Mouse (Mus musculus): ENCODE data around the gene Rag1. TPM values are rescaled to one million over a fixed set of nuclear protein-coding genes. Genes with fewer than 3 reads are reported as not detected.

Gene Rag1
- polyA plus RNA-seq (2014; fragmentation: Illumina TruSeq; extraction: RNeasy Lipid Tissue Mini Kit (QIAGEN cat#74804)), result 0.43 TPM

GRCm38 (mm10) chr2:101649114-101649671, at the start of gene Rag1, which contains the start of gene B230118H07Rik:
Rag1 (minus strand) TSS chr2:101649501.
B230118H07Rik (minus strand) TSS chr2:101649532.

GRCm38 (mm10) chr2:101678236-101679021, 29.1 kb upstream of the Rag1 start, which contains the start of gene Traf6:
Traf6 (plus strand) TSS chr2:101678429.

GRCm38 (mm10) chr2:101624526-101624925, 24.8 kb downstream of the Rag1 start, which contains the start of gene Rag2:
Rag2 (plus strand) TSS chr2:101624718.

Other genes with a start within 250 kb of the Rag1 start
- not detected for gene Rag2, start 24.8 kb downstream of the Rag1 start, polyA plus RNA-seq (2014; fragmentation: Illumina TruSeq; extraction: RNeasy Lipid Tissue Mini Kit (QIAGEN cat#74804))
- 173 TPM for gene B230118H07Rik, start within 50 bp of the Rag1 start, polyA plus RNA-seq (2014; fragmentation: Illumina TruSeq; extraction: RNeasy Lipid Tissue Mini Kit (QIAGEN cat#74804))
- gene Traf6, start 28.9 kb upstream of the Rag1 start, polyA plus RNA-seq (2014; fragmentation: Illumina TruSeq; extraction: RNeasy Lipid Tissue Mini Kit (QIAGEN cat#74804)), result 38.7 TPM
- 3.4 TPM for gene Prr5l, start 233.5 kb upstream of the Rag1 start, polyA plus RNA-seq (2014; fragmentation: Illumina TruSeq; extraction: RNeasy Lipid Tissue Mini Kit (QIAGEN cat#74804))
- gene Commd9, start 236.7 kb upstream of the Rag1 start, polyA plus RNA-seq (2014; fragmentation: Illumina TruSeq; extraction: RNeasy Lipid Tissue Mini Kit (QIAGEN cat#74804)), result 0.54 TPM